Mouse (Mus musculus): ENCODE results near the gene Cdc16. TPM values are rescaled to one million over a fixed set of nuclear protein-coding genes. Genes with fewer than 3 reads are reported as not detected.

Cdc16 gene
- 69.9 and 72.1 TPM in 2 replicates for polyA plus RNA-seq (2012; rRNA removed)

DNA sequence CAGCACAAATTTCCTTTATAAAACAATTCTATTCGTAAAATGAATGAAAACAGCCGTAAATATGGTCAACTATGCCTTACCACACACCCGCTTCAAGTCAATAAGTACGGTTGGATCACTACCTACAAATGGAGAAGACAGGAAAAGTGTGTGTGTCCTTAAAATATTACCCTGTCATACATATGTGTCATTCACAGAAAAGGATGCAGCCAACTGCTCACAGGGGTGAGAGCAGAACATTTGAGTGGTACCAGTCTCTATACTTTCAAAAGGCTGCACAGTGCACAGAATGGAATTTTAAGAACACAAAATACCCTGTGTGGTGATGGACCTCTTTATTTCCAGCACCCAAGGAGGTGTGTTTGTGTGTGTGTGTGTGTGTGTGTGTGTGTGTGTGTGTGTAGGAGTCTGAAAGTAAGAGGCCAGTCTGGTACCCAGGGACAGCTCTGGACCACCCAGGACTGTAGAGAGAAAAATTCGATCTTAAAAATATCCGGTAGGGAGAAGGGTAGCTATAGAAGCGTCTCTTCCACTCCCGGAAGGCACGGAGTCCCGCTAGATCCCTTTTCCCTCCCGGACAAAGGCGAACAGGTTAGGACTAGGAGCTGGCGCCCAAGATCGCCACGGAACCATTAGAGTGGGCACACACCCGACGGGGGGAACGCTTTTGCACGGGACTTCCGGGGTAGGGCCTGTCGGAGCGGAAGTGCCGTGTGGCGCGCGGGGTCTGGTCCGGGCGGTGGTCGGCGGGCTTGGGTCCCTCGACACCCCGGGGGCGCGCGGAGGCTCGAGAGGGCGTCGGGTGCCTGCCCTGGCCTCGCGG is at the start of gene Cdc16:
Cdc16 (plus strand) TSS at position 695 of the 823 bp plus-strand sequence.
- 10% methylated on average over 40 of the region's 40 CpGs for WGBS
- peak; percentile 91 for DNase-seq
- Histone ChIP-seq H3K36me3 (ENCODE audit: control insufficient read depth, insufficient read depth, low read length) (peaks cover 10% of the 10 kb centered on the region), H3K27me3 (ENCODE audit: control insufficient read depth, insufficient read depth, low read length) (no peaks in the 10 kb centered on the region), H3K4me1 (replicated peaks; ENCODE audit: control insufficient read depth, insufficient read depth, low read length) (0 out of 2 replicates have a peak, but pooled peaks cover 7% of the 10 kb centered on the region), H3K27ac (ENCODE audit: control insufficient read depth, insufficient read depth, low read length) (peak within 1 kb of the TSS; percentile 23), H3K4me3 (ENCODE audit: control insufficient read depth, insufficient read depth, low read length) (peak within 1 kb of the TSS; percentile 99)
- peak; percentile 43; the same call in 1 of the 2 replicates for TF ChIP-seq POLR2A (IDR thresholded peaks at IDR 0.05; ENCODE audit: control insufficient read depth, extremely low read depth, insufficient read depth, low read length, poor library complexity)
- TF ChIP-seq CTCF (IDR thresholded peaks at IDR 0.05; ENCODE audit: borderline replicate concordance, control insufficient read depth, extremely low read depth, insufficient read depth, low read length, poor library complexity) = no peak

GRCm38 (mm10) chr8:13708514-13708913 is 49.0 kb upstream of the Cdc16 start:
- no peak for DNase-seq
- 95% methylated on average over 5 of the region's 5 CpGs for WGBS

DNA sequence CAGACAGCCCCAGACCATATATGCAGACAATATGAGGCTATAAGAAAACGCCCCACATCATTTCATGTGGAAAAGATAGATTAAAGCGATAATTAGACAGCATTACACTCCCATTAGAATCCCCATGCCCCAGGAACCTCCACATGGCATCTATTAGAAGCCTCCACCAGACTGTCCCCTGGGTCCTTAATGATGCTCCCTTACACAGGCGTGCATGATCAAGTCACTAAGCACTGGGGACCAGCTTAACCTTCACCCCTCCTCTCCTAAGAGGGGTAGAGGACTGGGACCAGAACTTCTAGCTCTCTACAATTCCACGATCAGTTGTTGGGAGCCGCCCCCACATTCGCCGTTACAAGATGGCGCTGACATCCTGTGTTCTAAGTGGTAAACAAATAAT is 38.5 kb upstream of the Cdc16 start:
- no peaks in the 10 kb centered on the region for H3K27me3 ChIP-seq (ENCODE audit: control insufficient read depth, insufficient read depth, low read length)
- H3K4me3 ChIP-seq (ENCODE audit: control insufficient read depth, insufficient read depth, low read length) = no peak overlapping the region
- no peaks in the 10 kb centered on the region for H3K36me3 ChIP-seq (ENCODE audit: control insufficient read depth, insufficient read depth, low read length)
- H3K4me1 ChIP-seq (replicated peaks; ENCODE audit: control insufficient read depth, insufficient read depth, low read length) = no peaks in the 10 kb centered on the region
- H3K27ac ChIP-seq (ENCODE audit: control insufficient read depth, insufficient read depth, low read length) = no peak overlapping the region
- TF ChIP-seq CTCF (IDR thresholded peaks at IDR 0.05; ENCODE audit: borderline replicate concordance, control insufficient read depth, extremely low read depth, insufficient read depth, low read length, poor library complexity) (no peak), POLR2A (IDR thresholded peaks at IDR 0.05; ENCODE audit: control insufficient read depth, extremely low read depth, insufficient read depth, low read length, poor library complexity) (no peak)
- 98% methylated on average over 8 of the region's 8 CpGs for WGBS
- no peak for DNase-seq

More at GRCm38 (mm10) chr8:13708514-13708913, 49.0 kb upstream of the Cdc16 start:
- no peaks in the 10 kb centered on the region for H3K27me3 ChIP-seq (ENCODE audit: control insufficient read depth, insufficient read depth, low read length)
- no peak overlapping the region for H3K4me3 ChIP-seq (ENCODE audit: control insufficient read depth, insufficient read depth, low read length)
- H3K4me1 ChIP-seq (replicated peaks; ENCODE audit: control insufficient read depth, insufficient read depth, low read length) = peaks cover 9% of the 10 kb centered on the region
- H3K27ac ChIP-seq (ENCODE audit: control insufficient read depth, insufficient read depth, low read length) = no peak overlapping the region
- TF ChIP-seq CTCF (IDR thresholded peaks at IDR 0.05; ENCODE audit: borderline replicate concordance, control insufficient read depth, extremely low read depth, insufficient read depth, low read length, poor library complexity) (no peak), POLR2A (IDR thresholded peaks at IDR 0.05; ENCODE audit: control insufficient read depth, extremely low read depth, insufficient read depth, low read length, poor library complexity) (no peak)
- H3K36me3 ChIP-seq (ENCODE audit: control insufficient read depth, insufficient read depth, low read length) = no peaks in the 10 kb centered on the region

DNA sequence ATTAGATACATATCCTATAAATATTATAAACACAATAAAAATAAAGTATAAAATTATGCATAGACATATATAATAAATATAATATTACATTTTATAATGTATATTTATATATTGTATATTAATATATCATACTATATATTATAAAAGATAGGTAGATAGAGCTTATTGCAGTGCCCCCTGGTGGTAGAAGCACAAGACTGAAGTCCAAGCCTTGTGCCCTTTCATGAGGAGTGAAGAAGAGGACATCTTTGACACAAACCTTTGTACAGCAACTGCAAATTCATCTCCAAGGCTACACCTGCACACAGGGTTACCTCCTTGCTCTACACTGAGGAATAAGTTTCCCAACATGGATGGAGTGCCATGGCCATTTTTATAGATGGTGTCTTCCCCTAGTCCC is 31.8 kb upstream of the Cdc16 start:
- DNase-seq = peak; percentile 51
- Histone ChIP-seq H3K27me3 (ENCODE audit: control insufficient read depth, insufficient read depth, low read length) (no peaks in the 10 kb centered on the region), H3K27ac (ENCODE audit: control insufficient read depth, insufficient read depth, low read length) (no peak overlapping the region), H3K36me3 (ENCODE audit: control insufficient read depth, insufficient read depth, low read length) (no peaks in the 10 kb centered on the region), H3K4me3 (ENCODE audit: control insufficient read depth, insufficient read depth, low read length) (no peak overlapping the region), H3K4me1 (replicated peaks; ENCODE audit: control insufficient read depth, insufficient read depth, low read length) (no peaks in the 10 kb centered on the region)
- TF ChIP-seq CTCF (IDR thresholded peaks at IDR 0.05; ENCODE audit: borderline replicate concordance, control insufficient read depth, extremely low read depth, insufficient read depth, low read length, poor library complexity) = no peak
- TF ChIP-seq POLR2A (IDR thresholded peaks at IDR 0.05; ENCODE audit: control insufficient read depth, extremely low read depth, insufficient read depth, low read length, poor library complexity) = no peak

GRCm38 (mm10) chr8:13727469-13728094 is 29.9 kb upstream of the Cdc16 start:
- TF ChIP-seq POLR2A (IDR thresholded peaks at IDR 0.05; ENCODE audit: control insufficient read depth, extremely low read depth, insufficient read depth, low read length, poor library complexity) (no peak), CTCF (IDR thresholded peaks at IDR 0.05; ENCODE audit: borderline replicate concordance, control insufficient read depth, extremely low read depth, insufficient read depth, low read length, poor library complexity) (no peak)
- H3K27ac ChIP-seq (ENCODE audit: control insufficient read depth, insufficient read depth, low read length) = no peak overlapping the region
- 89% methylated on average over 10 of the region's 10 CpGs for WGBS
- DNase-seq = no peak
- H3K4me1 ChIP-seq (replicated peaks; ENCODE audit: control insufficient read depth, insufficient read depth, low read length) = no peaks in the 10 kb centered on the region
- no peaks in the 10 kb centered on the region for H3K27me3 ChIP-seq (ENCODE audit: control insufficient read depth, insufficient read depth, low read length)
- no peak overlapping the region for H3K4me3 ChIP-seq (ENCODE audit: control insufficient read depth, insufficient read depth, low read length)
- no peaks in the 10 kb centered on the region for H3K36me3 ChIP-seq (ENCODE audit: control insufficient read depth, insufficient read depth, low read length)

GRCm38 (mm10) chr8:13740323-13740770 is 17.1 kb upstream of the Cdc16 start:
- DNase-seq = peak; percentile 58

More at GRCm38 (mm10) chr8:13740323-13740770, 17.1 kb upstream of the Cdc16 start:
- peak overlapping the region; percentile 91 for H3K27ac ChIP-seq (ENCODE audit: control insufficient read depth, insufficient read depth, low read length)
- TF ChIP-seq POLR2A (IDR thresholded peaks at IDR 0.05; ENCODE audit: control insufficient read depth, extremely low read depth, insufficient read depth, low read length, poor library complexity) (no peak), CTCF (IDR thresholded peaks at IDR 0.05; ENCODE audit: borderline replicate concordance, control insufficient read depth, extremely low read depth, insufficient read depth, low read length, poor library complexity) (no peak)
- peaks cover 16% of the 10 kb centered on the region for H3K4me1 ChIP-seq (replicated peaks; ENCODE audit: control insufficient read depth, insufficient read depth, low read length)
- no peaks in the 10 kb centered on the region for H3K27me3 ChIP-seq (ENCODE audit: control insufficient read depth, insufficient read depth, low read length)
- no peak overlapping the region for H3K4me3 ChIP-seq (ENCODE audit: control insufficient read depth, insufficient read depth, low read length)
- WGBS = 6% methylated on average over 6 of the region's 6 CpGs
- no peaks in the 10 kb centered on the region for H3K36me3 ChIP-seq (ENCODE audit: control insufficient read depth, insufficient read depth, low read length)
